Mouse (Mus musculus) adrenal gland, adult 10 weeks (tissue): ENCODE data around the gene Mapt. TPM values are rescaled to one million over a fixed set of nuclear protein-coding genes. Genes with fewer than 3 reads are reported as not detected.

Source experiments
- polyA plus RNA-seq: library from polyadenylated mRNA; stranded (reverse); fragments of 350-450 nt; fragmentation: Illumina TruSeq; extraction: RNeasy Lipid Tissue Mini Kit (QIAGEN cat#74804); gene quantifications from one replicate; pipeline ENCODE4 v1.2.3, GENCODE M21; 2014; ENCODE audit warnings: low read depth, low replicate concordance

Mapt gene
- polyA plus RNA-seq, result 35.2 TPM

DNA sequence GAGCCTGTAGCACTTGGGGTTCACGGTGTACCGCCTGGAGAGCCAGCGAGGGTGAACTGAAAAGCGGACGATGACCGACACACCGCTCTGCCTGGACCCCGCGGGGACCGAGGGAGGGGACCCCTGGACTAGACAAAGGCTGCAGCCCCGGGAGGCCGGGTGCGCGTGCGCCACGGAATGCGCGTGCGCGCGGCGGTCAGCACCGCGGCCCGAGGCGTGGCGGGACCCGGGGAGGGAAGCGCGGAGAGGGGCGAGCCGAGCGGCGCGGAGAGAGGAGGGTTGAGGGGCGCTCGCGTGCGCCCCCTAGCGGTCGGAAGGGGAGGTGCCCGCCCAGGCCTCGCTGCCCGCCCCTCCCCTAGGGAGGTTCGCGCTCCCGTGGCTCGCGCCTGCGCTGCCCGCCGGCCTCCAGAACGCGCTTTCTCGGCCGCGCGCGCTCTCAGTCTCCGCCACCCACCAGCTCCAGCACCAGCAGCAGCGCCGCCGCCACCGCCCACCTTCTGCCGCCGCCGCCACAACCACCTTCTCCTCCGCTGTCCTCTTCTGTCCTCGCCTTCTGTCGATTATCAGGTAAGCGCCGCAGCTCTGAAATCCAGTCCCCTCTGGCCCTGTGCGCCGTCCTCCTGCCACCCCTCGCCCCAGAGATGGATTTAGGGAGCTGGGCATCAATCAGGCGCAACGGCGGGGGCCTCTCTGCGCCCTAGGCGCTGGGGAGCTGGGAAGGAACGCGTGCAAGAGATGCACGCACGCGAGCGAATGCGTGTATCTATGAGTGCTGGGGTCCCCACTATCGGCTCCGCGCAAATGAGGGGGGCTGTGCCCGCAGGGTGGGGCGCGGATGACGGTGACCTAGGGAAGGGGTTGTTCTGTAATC is at the start of gene Mapt:
TSS of gene Mapt (plus strand) at position 350 of the 871 bp plus-strand sequence.

DNA sequence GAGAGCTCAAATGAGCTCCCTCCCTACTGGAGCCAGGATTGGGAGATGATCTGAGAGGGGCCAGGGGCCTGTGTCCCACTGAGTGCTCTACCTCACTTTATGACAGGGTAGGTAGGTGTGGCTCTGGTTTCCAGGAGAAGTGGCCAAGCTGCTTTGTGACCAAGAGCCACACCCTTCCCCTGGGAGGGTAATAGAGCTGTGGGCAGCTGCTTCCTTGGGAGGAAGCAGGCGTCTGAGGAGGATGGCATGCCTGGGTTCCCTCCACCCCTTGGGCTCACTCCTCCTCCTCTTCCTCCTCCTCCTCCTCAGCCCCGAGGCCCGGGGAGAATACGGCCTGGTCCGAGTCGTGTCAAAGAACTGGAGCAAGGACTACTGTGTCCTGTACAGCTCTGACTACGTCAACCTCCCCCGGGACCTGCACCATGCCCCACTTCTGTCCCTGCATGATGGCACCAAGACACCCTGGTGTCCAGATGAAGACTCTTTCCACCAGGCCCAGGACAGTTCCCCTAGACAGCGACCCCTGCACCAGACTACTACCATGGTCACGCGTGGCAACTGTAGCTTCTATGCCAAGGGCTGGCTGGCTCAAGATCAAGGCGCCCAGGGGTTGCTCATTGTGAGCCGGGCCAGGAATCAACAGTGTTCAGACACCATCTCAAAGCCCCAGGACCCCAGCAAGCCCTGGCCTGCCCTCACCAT is 44.9 kb upstream of the Mapt start, which contains the start of gene Sppl2c:
TSS of gene Sppl2c (plus strand) at position 193 of the 702 bp plus-strand sequence.

Other genes with a start within 250 kb of the Mapt start
- not detected for gene Crhr1, start 98.5 kb upstream of the Mapt start, polyA plus RNA-seq
- not detected for gene Sppl2c, start 45.1 kb upstream of the Mapt start, polyA plus RNA-seq
- gene Kansl1, start 237.5 kb downstream of the Mapt start, polyA plus RNA-seq, result 29.8 TPM